Mouse (Mus musculus): ENCODE measurements around the gene Grik3. TPM values are rescaled to one million over a fixed set of nuclear protein-coding genes. Genes with fewer than 3 reads are reported as not detected.

Grik3 gene
- total RNA-seq, 4 experiments from 2014 or later, result 0.10 to 0.22 (median 0.17) TPM

DNA sequence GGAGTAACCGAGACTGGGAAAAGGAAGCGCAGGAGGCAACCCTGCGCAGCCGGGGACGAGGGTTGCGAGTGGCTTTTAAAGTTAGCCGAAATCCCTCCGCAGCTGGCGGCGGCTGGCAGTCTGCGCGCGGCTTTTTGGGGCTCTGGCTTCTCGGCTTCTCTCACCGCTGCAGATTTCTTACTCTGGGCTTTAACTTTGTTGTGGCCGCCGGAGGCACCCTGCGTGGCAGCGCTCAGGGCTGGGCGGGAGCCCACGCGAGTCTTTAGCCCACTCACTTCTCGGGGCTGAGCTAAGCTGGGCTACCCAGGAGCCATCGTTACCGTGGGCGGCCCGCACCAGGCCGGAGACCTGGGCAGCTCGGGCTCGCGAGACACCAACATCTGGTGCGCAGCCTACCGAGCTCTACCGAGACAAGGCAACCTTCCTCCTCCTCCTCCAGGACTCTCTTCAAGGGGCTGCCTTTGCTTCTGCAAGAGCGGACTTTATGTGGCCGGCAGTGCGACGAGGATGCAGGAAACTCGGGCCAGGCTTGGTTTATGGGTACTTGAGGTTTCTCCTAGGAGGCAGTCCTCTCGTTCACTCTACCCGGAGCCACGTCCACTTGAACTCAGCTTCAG lies 1.1 kb downstream of the Grik3 start:
- DNase-seq (ENCODE audit: low spot score in 2 of 2), result no peak

DNA sequence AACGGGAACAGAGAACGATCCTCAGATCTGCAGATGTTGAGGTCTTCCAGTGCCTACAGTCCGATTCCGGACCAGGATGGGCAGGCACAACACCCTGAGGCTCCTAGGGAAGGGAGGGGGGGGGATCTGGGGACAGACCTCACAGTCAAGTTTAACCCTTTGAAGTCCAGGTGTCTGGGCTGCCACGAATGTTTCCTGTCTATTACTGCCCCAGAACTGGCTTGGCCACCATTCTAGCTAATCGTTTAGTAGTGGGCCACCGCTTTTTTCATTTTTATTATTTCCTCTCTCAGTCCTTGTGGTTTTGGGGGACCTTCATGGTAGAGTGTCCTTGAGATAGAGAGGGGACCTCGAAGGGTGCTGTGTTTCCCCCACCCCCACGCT lies 1.6 kb downstream of the Grik3 start:
- no peak for DNase-seq (ENCODE audit: low spot score in 2 of 2)

DNA sequence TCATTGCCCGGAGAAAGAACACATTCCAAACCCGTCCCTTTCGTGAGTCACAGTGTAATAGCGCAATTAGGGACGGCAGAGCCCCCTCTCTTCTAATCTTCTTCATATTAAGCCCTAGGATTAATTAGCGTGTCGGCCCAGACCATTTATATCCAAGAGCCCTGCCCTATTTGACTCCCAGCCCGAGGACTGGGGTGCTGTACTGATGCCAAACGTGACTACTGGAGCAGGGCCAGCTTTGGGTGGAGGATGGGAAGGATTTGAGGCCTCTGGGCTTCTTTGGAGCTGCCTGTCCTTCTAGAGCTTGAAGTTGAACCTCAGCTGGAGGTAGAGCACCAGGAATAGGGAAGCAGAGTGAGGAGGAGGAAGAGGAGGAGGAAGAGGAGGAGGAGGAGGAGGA lies 2.2 kb downstream of the Grik3 start:
- no peak for DNase-seq (ENCODE audit: low spot score in 2 of 2)

DNA sequence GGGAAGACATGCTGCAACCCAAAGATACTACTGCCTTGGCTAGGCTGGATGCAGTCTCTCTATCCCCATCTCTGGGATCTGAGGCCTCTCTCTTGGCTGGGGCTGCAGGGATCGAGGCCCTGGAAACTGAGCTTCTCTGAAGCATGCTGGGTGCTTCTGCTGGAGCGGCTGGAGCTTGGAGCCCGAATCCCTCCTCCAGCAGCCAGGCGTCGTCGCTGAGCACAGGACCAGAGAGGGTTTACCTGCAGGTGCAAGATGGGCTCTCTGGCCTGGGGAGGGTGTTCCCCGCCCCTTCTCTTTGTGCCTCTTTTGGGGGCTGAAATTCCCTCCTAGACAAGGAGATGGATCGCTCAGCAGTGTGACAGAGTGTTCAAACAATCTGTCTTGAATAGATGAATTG lies 2.6 kb downstream of the Grik3 start:
- no peak for DNase-seq (ENCODE audit: low spot score in 2 of 2)

DNA sequence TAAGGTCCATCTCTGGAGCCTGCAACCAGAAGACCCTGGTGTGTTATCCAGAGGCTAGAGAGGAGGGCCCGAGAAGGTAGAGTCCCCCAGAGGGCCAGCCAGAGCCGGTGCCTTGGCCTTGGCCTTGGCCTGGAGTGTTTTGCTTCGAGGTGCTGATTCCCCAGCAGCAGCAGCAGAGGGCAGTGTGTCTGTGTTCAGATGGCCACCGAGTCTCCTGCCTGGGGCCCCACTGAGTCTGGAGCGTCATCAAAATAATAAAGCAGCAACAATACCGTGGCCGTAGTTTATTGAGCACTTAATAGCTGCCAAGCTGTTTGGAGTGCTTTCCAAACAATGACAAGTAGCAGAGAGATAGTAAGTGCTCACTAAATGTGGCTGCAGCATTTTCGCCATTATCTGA lies 5.0 kb downstream of the Grik3 start:
- DNase-seq (ENCODE audit: low spot score in 2 of 2), result no peak

DNA sequence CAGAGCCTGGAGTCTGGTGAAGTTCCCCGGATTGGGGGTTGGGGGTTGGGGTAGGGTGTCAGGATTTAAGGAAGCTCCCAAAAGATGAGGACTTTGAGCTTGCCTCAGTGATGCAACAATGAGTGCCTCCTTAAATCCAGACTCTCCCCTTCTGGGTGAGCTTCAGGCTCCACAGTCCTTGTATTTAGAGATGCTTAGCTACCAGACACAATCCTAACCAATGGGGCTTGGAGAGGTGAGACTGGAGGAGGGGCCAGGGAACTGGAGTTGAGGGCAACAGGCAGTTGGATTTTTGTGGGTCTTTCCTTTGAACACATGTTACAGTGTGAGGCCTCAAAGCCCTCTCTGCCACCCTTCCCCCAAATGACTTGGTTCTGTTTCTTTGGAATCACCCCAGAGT lies 6.5 kb downstream of the Grik3 start:
- DNase-seq (ENCODE audit: low spot score in 2 of 2), result no peak

DNA sequence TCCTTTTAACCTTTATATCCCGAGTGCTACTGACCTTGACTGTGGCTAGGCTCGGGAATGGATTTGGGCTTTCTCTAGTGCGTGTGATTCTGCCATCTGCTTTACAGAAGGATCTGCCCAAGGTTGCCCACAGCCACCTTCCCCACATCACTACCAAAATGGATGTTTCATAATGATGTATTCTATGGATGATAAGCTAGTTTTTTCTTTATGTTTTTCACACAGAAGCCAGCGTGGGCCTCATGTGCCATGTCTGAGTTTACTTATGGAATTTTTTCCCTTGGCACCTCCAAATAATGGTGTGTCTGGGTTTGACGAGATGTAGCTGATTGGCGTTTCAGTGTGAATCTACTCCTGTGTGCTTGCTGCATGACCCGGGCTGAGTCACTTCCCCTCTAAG lies 7.0 kb downstream of the Grik3 start:
- DNase-seq (ENCODE audit: low spot score in 2 of 2), result no peak

DNA sequence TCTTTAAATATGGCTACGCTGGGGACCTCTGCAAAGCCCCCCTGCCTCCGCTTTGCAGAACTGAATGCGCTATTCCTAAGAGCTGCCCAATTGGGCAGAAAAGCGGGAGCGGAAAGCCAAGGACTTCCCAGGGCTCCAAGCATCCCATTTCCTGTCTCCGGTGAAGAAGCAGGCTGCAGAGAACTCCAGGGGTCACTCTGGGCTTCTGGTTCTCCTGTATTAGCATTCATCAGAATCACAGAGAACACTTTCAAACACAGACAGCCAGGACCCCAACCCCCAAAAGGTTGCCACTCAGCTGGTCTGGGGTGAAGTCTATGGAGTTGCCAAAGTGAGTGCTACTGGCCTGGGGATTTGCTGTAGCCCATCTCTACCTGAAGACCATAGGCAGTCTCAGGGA lies 8.4 kb downstream of the Grik3 start:
- DNase-seq (ENCODE audit: low spot score in 2 of 2), result no peak

DNA sequence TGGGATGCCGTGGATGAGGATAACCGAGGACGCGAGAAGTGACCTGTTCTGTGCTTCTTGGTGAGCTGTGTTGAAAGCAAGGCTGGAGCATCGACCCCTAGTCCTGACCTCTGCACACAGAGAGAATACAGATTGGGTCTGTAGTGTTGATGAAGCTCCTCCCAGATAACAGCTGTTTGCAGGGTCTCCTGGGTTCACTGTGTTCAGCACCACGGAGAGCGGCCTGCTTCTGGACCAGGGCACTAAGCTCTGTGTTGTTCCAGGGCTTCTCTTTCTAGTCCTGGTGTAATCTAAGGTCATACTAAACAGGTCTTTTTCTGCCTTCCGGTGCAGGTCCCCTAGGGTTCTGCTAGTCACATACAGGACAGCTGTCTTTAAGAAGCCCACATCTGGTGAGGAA lies 12.4 kb downstream of the Grik3 start:
- no peak for DNase-seq (ENCODE audit: low spot score in 2 of 2)

DNA sequence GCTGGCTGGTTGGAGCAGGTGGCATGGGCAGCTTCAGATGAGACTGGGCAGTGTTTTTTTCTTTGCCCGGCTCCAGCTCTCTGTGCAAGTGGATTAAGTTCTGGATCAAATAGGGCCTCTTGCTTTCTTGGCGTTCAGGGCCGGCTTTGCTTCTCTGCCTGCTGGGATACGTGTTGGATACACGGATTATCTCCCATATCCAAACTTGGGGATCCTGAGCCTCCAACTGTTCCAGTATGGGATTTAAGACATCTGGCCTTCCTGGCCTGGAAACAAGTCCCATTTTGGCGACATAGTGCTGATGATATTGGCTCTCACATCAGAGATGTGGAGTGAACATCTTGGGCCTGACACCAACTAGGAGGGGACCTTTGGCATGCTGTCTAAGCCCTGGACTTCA lies 21.9 kb downstream of the Grik3 start:
- no peak for DNase-seq (ENCODE audit: low spot score in 2 of 2)

DNA sequence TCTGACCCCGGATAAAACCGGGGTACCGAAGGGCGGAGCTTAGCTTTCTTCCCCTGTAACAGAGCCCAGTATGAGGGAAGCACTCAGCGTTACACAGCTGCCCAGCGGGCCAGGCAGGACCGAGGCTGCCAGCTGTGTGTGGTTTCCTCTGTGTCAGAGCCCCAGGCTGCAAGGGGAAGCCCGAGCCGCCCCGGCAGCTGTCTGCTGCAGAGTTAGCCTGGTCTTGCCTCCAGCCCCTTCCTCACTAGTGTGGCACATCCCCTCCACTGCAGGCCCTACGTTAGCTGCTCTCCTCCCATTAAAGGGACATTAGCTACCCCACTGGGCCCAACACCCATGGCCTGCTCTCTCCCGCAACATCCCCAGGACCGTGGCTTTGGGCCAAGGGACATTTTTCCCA lies 25.1 kb downstream of the Grik3 start:
- no peak for DNase-seq (ENCODE audit: low spot score in 2 of 2)

DNA sequence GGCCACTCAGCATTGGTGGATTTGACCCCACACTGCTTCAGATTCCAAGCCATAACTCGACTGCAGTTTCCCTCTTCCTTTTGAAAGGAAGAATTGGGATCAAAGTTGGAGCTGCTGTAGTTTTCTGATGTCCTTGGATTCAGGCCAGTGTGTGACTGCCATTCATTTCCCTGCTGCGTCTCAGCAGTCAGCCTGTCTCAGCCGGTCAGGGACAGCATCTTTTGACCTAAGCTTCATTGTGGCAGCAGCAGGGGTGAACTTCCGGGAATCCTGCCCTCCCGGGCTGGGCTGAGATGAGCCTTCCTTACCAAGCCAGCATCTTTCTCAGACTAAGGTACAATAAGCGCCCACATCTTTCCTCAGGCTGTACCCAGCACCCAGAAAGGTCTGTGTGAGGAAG lies 26.1 kb downstream of the Grik3 start:
- no peak for DNase-seq (ENCODE audit: low spot score in 2 of 2)

DNA sequence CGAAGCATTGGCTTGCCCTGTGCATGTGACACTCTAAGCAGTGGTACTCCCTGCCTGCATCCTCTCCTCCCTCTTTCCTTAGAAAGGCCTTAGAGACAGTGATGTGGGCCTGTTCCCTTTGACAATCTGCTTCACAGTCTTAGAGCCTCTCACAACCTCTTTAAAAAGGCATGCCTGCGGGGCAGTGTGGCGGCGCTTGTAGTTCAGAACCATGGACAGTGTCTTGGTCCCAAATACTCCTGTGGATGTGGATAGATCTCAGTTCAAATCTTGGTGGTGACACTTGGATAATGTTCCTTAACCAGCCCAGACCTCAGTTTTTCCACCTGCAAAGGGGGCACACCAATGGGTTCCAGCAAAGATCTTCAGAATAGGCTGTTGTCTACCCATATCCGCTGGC lies 28.4 kb downstream of the Grik3 start:
- no peak for DNase-seq (ENCODE audit: low spot score in 2 of 2)

DNA sequence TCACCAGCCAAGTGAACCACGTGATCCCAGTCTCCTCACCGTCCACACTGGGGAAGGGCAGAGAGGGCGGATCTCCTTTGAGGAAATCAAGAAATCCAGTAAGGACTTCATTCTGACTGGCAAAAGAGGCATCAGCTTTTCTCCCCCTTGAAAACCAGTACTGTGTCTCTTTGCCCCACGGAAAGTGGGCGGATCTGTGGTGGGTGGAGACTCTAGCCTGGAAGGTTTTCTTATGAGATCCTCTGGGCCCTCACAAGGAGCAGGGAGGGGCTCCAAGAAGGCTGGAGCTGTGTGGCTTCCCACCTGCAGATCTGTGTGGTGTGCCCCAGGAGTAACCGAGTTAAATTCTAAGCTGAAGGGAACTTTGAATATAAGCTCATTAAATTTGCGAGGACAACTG lies 32.4 kb downstream of the Grik3 start:
- no peak for DNase-seq (ENCODE audit: low spot score in 2 of 2)

DNA sequence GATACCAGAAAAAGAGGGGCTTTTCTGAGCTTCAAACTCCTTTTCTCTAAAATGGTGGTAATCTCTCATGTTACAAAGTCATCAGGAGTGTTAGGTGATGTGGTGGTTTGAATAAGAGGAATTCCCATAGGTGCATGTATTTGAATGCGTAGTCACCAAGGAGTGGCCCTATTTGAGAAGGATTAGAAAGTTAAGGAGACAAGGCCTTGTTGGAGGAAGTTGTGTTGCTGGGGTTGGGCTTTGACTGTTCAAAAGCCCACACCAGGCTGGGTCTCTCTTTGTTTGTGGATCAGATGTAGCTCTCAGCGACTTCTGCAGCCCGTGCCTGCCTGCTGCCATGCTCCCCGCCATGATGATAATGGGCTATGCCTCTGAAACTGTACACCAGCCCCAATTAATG lies 34.8 kb downstream of the Grik3 start:
- DNase-seq (ENCODE audit: low spot score in 2 of 2), result no peak

DNA sequence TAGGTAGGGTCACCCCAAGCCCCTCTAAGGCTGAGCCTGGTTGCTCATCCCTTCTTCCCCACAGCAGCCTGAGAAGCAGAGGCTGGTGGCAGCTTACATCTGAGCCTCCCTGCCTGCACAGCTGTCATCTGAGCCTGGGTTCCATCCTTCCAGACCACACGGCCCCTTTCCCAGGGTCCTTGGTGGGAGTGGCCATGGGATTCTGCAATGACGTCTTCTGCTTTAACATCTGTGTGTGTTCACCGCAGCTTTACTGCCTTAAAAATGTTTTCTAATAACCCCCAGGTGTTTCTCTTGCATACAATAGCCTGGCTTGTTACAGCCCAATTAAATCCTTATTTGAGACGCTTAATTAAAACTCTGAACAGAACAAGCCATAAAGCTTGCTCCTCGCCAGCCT lies 35.9 kb downstream of the Grik3 start:
- DNase-seq (ENCODE audit: low spot score in 2 of 2), result no peak

DNA sequence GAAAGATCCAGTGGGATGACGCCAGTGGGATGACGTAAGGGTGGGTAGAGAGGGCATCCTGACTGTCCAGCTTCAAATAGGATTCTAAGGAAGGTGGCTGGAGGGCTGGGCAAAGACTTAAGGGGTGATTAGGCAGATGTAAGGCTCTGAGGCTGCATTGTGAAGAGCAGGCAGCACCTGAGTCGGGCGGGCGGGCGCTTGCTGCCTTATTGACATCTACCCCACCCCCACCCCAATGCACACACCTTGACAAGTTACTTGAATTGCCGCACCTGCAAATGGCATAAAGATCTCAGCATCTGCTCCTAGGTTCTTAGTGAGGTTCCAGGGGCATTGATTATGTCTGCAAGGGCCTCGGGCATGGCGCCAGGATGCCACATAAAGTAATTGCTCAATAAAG lies 43.5 kb downstream of the Grik3 start:
- DNase-seq (ENCODE audit: low spot score in 2 of 2), result no peak

DNA sequence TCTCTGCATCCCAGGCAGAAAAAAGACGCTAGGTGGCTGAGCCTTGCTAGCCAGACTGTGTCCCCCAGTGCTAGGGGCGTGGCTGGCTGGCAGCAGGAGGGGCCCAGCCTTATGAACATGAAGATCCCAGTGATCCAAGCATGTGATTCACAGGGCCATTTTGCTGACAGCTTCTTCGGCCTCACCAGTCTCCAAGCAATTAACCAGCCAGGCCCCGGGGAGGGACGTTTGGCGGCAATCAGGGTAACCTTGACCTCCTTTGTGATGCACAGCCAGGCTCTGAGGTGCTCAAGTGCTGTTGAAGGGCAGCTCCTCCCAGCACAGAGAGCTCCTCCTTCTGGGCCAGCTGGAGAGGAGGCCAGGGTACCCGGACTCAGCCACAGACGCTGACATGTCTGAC lies 43.9 kb downstream of the Grik3 start:
- no peak for DNase-seq (ENCODE audit: low spot score in 2 of 2)

DNA sequence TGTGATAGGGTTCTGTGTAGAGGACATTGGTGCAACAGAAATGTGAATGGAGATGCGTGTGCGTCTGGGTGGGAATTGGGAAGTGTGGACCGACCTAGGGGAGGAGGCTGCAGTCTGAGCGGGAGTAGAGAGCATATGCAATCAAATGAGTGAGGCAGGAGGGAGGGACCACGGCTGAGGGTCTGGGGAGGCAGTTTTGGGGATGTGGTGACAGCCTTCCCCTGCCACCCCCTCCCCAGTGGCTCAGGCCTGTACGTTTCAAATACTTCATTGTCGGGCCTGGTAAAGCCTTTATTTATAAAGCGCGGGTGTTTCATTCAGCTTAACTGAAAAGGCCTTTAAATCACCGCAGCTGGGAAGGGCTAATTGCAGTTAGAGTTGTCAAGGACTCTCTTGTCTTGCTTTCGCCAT lies 44.5 kb downstream of the Grik3 start:
- no peak for DNase-seq (ENCODE audit: low spot score in 2 of 2)

DNA sequence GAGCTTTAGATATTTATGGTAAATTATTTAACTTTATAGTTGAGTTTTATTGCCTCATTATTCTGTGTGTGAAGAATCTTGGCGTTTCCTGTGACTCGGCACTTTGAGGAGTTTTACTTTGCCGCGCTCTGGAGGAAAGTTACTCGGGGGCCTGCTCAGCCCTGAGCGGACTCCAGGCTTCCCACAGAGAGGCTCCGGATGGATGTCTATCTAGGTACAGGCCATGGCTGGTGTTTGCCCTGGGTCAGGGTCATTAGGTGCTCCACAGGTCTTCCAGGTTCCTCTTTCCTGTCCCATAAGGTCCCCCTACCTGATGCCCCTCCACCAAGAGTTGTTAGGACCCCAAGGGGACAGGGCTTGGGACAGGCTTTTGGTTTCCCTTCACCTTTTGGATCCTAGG lies 45.0 kb downstream of the Grik3 start:
- DNase-seq (ENCODE audit: low spot score in 2 of 2), result no peak

DNA sequence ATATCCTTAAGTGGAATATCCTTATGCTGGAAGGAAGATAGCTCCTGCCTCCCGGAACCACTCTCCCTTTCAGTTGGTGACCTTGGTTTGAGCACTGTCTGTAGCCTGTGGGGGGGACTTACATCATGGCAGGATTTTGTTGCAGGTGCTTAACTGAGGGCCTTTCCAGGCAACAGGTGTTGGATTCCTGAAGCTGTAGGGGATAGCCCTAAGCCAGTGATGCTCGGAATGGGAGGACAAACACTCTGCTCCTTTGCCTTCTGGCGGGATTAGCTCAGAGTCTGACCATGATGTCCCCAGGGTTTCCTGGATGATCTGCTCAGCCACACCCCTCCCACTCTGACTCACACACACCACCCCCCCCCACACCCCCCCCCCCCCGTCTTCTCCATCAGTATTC lies 45.5 kb downstream of the Grik3 start:
- DNase-seq (ENCODE audit: low spot score in 2 of 2), result no peak

DNA sequence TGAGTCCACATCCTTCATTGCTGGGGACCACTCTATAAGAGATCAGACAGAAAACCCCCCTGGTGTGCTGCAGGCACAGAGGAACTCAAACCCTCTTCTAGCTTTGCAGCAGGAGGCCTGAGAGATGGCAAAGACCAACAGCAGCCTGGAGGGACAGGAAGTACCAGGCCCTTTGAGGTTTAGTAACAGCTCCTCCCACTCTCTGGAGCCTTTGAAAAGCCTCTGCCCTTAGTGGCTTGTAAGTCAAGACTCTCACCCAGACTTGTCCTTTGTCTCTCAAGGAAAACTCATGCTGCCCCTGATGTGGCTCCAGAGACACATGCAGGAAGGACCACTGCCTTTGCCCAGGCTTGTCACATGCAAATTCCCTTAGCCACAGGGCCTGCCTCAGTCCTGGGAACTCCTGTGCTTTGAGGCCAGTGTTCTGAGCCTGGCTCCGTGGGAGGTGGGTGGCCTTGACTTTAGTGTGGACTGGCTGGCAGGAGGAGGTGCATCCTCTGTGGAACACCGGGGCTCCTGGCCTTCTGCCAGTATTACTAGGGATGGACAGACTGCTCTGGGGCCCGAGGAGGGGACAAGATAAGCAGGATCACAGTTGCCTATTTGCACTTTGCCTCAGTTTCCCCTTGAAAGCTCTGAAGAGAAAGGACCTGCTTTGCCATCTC lies 47.9 kb downstream of the Grik3 start:
- DNase-seq (ENCODE audit: low spot score in 2 of 2), result no peak

DNA sequence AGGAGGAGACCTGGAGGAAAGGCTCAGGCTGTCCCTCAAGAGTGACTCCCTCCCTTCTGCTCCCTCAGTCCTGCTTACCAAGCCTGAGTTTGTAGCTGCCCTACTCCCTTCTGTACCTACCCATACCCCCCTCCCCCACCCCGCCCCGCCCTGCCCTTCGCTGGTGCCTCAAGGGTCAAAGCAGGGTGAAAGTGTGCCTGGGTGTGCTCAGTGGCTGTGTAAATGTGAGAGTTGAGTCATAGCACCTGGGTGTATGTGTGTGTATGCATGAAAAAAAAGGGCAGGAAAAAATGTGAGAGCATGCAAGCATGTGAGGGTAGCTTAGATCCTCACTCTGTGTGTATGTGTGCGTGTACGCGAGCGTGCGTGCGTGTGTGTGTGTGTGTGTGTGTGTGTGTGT lies 49.1 kb downstream of the Grik3 start:
- no peak for DNase-seq (ENCODE audit: low spot score in 2 of 2)

DNA sequence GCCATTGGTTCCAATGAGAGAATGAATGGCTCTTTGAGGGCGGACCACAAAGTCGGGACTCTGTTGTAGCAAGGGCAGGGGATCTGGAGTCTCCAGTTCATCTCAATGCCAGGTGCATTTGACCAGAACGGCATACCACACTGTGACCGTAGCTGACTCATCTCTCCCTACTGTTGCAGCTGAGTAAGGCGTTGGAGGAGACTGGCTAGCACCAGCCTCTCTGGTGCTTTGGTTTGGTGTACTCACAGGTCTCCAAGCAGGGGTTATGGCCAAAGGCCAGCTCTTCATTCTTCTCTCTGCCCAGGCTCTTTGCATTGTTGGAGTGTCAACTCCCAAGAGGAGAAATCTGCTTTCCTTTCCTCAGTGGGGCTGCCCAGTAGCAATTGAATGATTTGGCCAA lies 52.7 kb downstream of the Grik3 start:
- no peak for DNase-seq (ENCODE audit: low spot score in 2 of 2)
